In genomic region chr3:146520798-146521651, GRCm38 (mm10) we compare ENCODE assay signal across 8 mouse cellular contexts. TPM values are rescaled to one million over a fixed set of nuclear protein-coding genes. Genes with fewer than 3 reads are reported as not detected.
DNase-seq lines count a peak whose midpoint lies in the region; ATAC-seq and TF ChIP-seq lines count a peak whose summit lies in the region.

Rpf1 (minus strand) TSS chr3:146521429.

- ATAC-seq in embryonic facial prominence, embryonic 15.5 days (ENCODE audit: insufficient number of reproducible peaks, low FRiP score, low TSS enrichment, low read depth), result peak; percentile 97
- peak; percentile 97 for ATAC-seq in limb, embryonic 14.5 days (ENCODE audit: low FRiP score, low read depth)
- peak; percentile 95 for ATAC-seq in midbrain, postnatal 0 days (ENCODE audit: low FRiP score)

- H3K4me2 ChIP-seq in embryonic facial prominence, embryonic 15.5 days (replicated peaks), result peak within 1 kb of the TSS; percentile 67
- peak within 1 kb of the TSS; percentile 71 for H3K4me2 ChIP-seq in limb, embryonic 14.5 days (replicated peaks; ENCODE audit: low read depth, low read length, severe bottlenecking)
- peak within 1 kb of the TSS; percentile 55 for H3K4me2 ChIP-seq in midbrain, postnatal 0 days (ENCODE audit: low read depth, low read length, poor library complexity, severe bottlenecking)

- TF ChIP-seq CTCF in bone marrow, adult 2 months (IDR thresholded peaks at IDR 0.05; ENCODE audit: control insufficient read depth, insufficient read depth, low read length), result no peak
- TF ChIP-seq CTCF in midbrain, postnatal 0 days (IDR thresholded peaks at IDR 0.05), result peak; percentile 18

- no peaks in the 10 kb centered on the region for H3K27me3 ChIP-seq in embryonic facial prominence, embryonic 15.5 days
- H3K27me3 ChIP-seq in limb, embryonic 14.5 days (ENCODE audit: control insufficient read depth, insufficient read depth, low read length), result no peaks in the 10 kb centered on the region
- no peaks in the 10 kb centered on the region for H3K27me3 ChIP-seq in midbrain, postnatal 0 days (ENCODE audit: insufficient read depth, low read length)

- H3K4me1 ChIP-seq in bone marrow, adult 2 months (ENCODE audit: control insufficient read depth, insufficient read depth, low read length), result no peaks in the 10 kb centered on the region; the same call in 1 of the 2 replicates
- 0 out of 2 replicates have a peak, but pooled peaks cover 3% of the 10 kb centered on the region for H3K4me1 ChIP-seq in embryonic facial prominence, embryonic 15.5 days
- no peaks in the 10 kb centered on the region for H3K4me1 ChIP-seq in limb, embryonic 14.5 days (ENCODE audit: control insufficient read depth, insufficient read depth, low read length)
- H3K4me1 ChIP-seq in midbrain, postnatal 0 days (ENCODE audit: insufficient read depth, low read length), result no peaks in the 10 kb centered on the region

- H3K27ac ChIP-seq in bone marrow, adult 2 months (ENCODE audit: control insufficient read depth, insufficient read depth, low read depth, low read length, poor library complexity), result peak within 1 kb of the TSS; percentile 99
- H3K27ac ChIP-seq in embryonic facial prominence, embryonic 15.5 days (replicated peaks), result peak within 1 kb of the TSS; percentile 99
- peak within 1 kb of the TSS; percentile 97 for H3K27ac ChIP-seq in limb, embryonic 14.5 days (replicated peaks; ENCODE audit: low read depth, low read length)
- peak within 1 kb of the TSS; percentile 98 for H3K27ac ChIP-seq in midbrain, postnatal 0 days (ENCODE audit: low read depth, low read length)

- no peak; the same call in 1 of the 2 replicates for TF ChIP-seq POLR2A in bone marrow, adult 2 months (IDR thresholded peaks at IDR 0.05; ENCODE audit: borderline replicate concordance, control insufficient read depth, low read depth, low read length)
- TF ChIP-seq POLR2A in limb, embryonic 14.5 days (IDR thresholded peaks at IDR 0.05; ENCODE audit: borderline replicate concordance, extremely low read depth, insufficient read depth, insufficient read length), result peak; percentile 75; the same call in 1 of the 2 replicates

- H3K36me3 ChIP-seq in embryonic facial prominence, embryonic 15.5 days, result peaks cover 17% of the 10 kb centered on the region
- peaks cover 19% of the 10 kb centered on the region for H3K36me3 ChIP-seq in limb, embryonic 14.5 days (ENCODE audit: control insufficient read depth, insufficient read depth, low read length)
- peaks cover 11% of the 10 kb centered on the region; the same call in 1 of the 2 replicates for H3K36me3 ChIP-seq in midbrain, postnatal 0 days (ENCODE audit: insufficient read depth, low read length)

- no peaks in the 10 kb centered on the region for H3K9me3 ChIP-seq in embryonic facial prominence, embryonic 15.5 days (replicated peaks)
- H3K9me3 ChIP-seq in limb, embryonic 14.5 days (ENCODE audit: control insufficient read depth, low read length), result no peaks in the 10 kb centered on the region
- no peaks in the 10 kb centered on the region for H3K9me3 ChIP-seq in midbrain, postnatal 0 days (ENCODE audit: low read length)

- peak within 1 kb of the TSS; percentile 90 for H3K9ac ChIP-seq in embryonic facial prominence, embryonic 15.5 days
- H3K9ac ChIP-seq in limb, embryonic 14.5 days (ENCODE audit: low read depth, low read length, severe bottlenecking), result peak within 1 kb of the TSS; percentile 90
- peak within 1 kb of the TSS; percentile 79 for H3K9ac ChIP-seq in midbrain, postnatal 0 days (replicated peaks; ENCODE audit: low read length, poor library complexity, severe bottlenecking)

- peak within 1 kb of the TSS; percentile 91 for H3K4me3 ChIP-seq in bone marrow, adult 2 months (replicated peaks; ENCODE audit: control insufficient read depth, low read depth, low read length)
- peak within 1 kb of the TSS; percentile 89 for H3K4me3 ChIP-seq in embryonic facial prominence, embryonic 15.5 days (replicated peaks)
- H3K4me3 ChIP-seq in limb, embryonic 14.5 days (replicated peaks; ENCODE audit: low read length), result peak within 1 kb of the TSS; percentile 87
- peak within 1 kb of the TSS; percentile 83 for H3K4me3 ChIP-seq in midbrain, postnatal 0 days (ENCODE audit: low read depth, low read length)

- peak; percentile 97 for DNase-seq in 416B (ENCODE audit: low read depth)
- peak; percentile 92 for DNase-seq in heart, adult 8-10 months (ENCODE audit: low spot score)
- DNase-seq in kidney, adult 9 months, result peak; percentile 95
- DNase-seq in limb, embryonic 14.5 days (ENCODE audit: low spot score), result peak; percentile 93
- peak; percentile 95 for DNase-seq in midbrain, postnatal 0 days (ENCODE audit: low spot score)
- peak; percentile 73 to 83 for DNase-seq in spleen, postnatal 14 days (ENCODE audit: low spot score in 2 of 2)

- under 1% methylated on average over 78 of the region's 82 CpGs for WGBS in bone marrow, adult 2 months
- WGBS in embryonic facial prominence, embryonic 15.5 days, result under 1% methylated on average over 70 of the region's 82 CpGs
- WGBS in limb, embryonic 14.5 days, result under 1% methylated on average over 40 of the region's 82 CpGs
- WGBS in midbrain, postnatal 0 days, result under 1% methylated on average over 59 of the region's 82 CpGs

RNA-seq across cellular contexts. Expression of gene Rpf1, which starts in this region (rescaled TPM):
- polyA plus RNA-seq in bone marrow, adult 2 months (2011; ENCODE audit: insufficient read depth, insufficient read length, low replicate concordance, missing spikeins), result 35.1 and 55.3 TPM in 2 replicates
- 40.5 and 41.4 TPM in 2 replicates for polyA plus RNA-seq in embryonic facial prominence, embryonic 15.5 days (2015; fragmentation: Nextera tagmentation; extraction: Ambion mirVana)
- 10 to 100 TPM; 10.7 to 13.2 (median 12.2) TPM for total RNA-seq in heart, adult 8-10 months (2022)
- 27.3 and 41.5 TPM in 2 replicates for polyA plus RNA-seq in limb, embryonic 14.5 days (2012; rRNA removed)
- 46.2 and 47.5 TPM in 2 replicates for polyA plus RNA-seq in limb, embryonic 14.5 days (2014; fragmentation: Nextera tagmentation; extraction: Ambion mirVana)
- 22.0 and 31.7 TPM in 2 replicates for total RNA-seq in midbrain, postnatal 0 days (2014; rRNA removed)
- 24.7 and 26.2 TPM in 2 replicates for polyA plus RNA-seq in midbrain, postnatal 0 days (2015; fragmentation: Nextera tagmentation; extraction: Ambion mirVana)

Comparison
In these comparisons a context has a peak if more than half of its experiments do, and no peak if none do; other contexts are left out.
1. Peak in every context shown above with its lines: DNase-seq, ATAC-seq, H3K4me3 ChIP-seq and H3K27ac ChIP-seq.